Mouse (Mus musculus): ENCODE measurements around the gene Gm29797. TPM values are rescaled to one million over a fixed set of nuclear protein-coding genes. Genes with fewer than 3 reads are reported as not detected.

The Gm29797 gene
- polyA plus RNA-seq, 1 experiment from 2014 or later, result not detected

DNA sequence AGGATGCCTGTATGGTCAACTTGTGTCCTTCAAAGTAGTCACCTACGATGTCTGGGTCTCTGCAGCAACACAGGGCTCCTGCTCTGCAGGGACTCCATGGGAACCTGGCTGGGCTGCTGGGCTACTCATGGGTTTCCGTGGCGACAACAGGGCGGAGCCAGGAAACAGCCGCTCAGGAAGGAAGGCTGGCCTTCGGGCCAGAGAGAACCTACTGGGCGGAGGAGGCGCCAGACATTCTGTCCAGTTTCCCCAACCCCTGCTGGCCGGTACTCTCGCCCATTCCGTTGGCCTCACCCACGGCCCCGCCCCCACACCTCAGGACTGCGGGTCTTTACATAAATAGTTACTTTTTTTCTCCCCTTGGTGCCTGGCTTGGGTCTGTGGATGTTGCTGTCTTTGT is 18.6 kb downstream of the Gm29797 start:
- 5% methylated on average over 14 of the region's 14 CpGs for WGBS
- Histone ChIP-seq H3K4me2 (peak overlapping the region; percentile 48), H3K27ac (peak overlapping the region; percentile 79), H3K9ac (no peak overlapping the region), H3K4me3 (peak overlapping the region; percentile 21), H3K9me3 (no peaks in the 10 kb centered on the region), H3K27me3 (peaks cover 30% of the 10 kb centered on the region), H3K4me1 (peaks cover 29% of the 10 kb centered on the region), H3K36me3 (no peaks in the 10 kb centered on the region)
- ATAC-seq (ENCODE audit: borderline replicate concordance, extremely low read depth, low FRiP score, low TSS enrichment), result peak; percentile 27; the same call in 1 of the 2 replicates

DNA sequence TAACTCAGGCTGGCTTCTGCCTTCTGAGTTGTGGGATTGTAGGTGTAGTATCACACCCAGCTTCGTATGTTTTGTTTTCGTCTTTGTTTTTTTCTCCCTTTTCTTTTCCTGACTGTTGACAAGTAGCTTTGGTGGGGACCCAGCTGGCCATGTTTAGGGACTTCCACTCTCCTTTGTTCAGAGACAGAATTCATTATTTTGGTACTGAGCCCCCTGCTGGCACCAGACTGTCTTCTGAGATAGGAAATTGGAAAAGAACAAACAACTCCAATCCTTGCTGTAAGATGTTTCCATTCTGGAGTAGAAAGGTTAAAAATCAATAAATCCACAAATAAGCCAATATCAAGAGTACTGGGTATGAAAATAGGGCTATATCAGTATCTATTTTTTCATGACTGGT is 19.6 kb downstream of the Gm29797 start:
- peak overlapping the region; percentile 79 for H3K27ac ChIP-seq

DNA sequence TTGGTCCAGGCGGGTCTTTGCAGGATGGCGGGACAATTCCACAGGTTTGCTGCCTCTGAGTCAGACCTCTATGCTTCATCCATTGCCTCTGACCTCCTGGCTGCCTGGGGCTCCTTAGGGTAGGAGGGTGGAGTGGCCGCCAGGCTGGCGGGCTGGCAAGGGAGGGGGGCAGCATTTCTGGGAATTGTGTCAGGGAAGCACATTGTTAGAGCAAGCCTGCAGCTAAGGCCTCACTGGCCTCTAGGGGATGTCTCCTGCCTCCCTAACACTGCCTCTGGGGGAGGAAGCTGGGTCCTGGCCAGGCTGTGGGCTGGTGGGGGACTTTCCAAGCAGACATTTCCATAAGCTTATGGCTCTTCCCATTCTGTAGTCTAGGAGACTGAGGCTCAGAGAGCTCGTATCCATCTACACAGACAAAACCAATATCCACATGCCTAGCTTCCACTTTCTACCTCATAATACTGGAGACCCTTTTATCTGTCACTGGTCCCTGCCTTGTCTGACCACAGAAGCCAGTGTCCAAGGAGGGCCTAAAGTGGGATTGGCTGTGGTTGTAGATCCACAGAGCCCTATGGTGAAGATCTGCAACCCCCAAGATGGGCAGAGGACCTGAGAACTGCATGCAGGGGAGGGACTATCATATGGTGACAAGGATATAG is 20.4 kb downstream of the Gm29797 start:
- Histone ChIP-seq H3K4me2 (no peak overlapping the region), H3K27ac (peak overlapping the region; percentile 79), H3K36me3 (no peaks in the 10 kb centered on the region), H3K4me3 (no peak overlapping the region), H3K4me1 (peaks cover 27% of the 10 kb centered on the region), H3K9me3 (no peaks in the 10 kb centered on the region), H3K27me3 (peaks cover 13% of the 10 kb centered on the region), H3K9ac (no peak overlapping the region)
- WGBS, result 64% methylated on average over 5 of the region's 5 CpGs
- ATAC-seq (ENCODE audit: borderline replicate concordance, extremely low read depth, low FRiP score, low TSS enrichment), result 0 out of 2 replicates have a peak, but pooled peaks have one; percentile 3

More for the DNA sequence above, 19.6 kb downstream of the Gm29797 start:
- WGBS, result 49% methylated on average over 2 of the region's 2 CpGs
- ATAC-seq (ENCODE audit: borderline replicate concordance, extremely low read depth, low FRiP score, low TSS enrichment), result no peak
- Histone ChIP-seq H3K4me3 (no peak overlapping the region), H3K9me3 (no peaks in the 10 kb centered on the region), H3K36me3 (no peaks in the 10 kb centered on the region), H3K9ac (no peak overlapping the region), H3K4me1 (peaks cover 29% of the 10 kb centered on the region), H3K4me2 (no peak overlapping the region), H3K27me3 (peaks cover 21% of the 10 kb centered on the region)

GRCm38 (mm10) chr2:181677755-181678098 is 20.9 kb downstream of the Gm29797 start:
- H3K9ac ChIP-seq, result no peak overlapping the region
- 43% methylated on average over 3 of the region's 3 CpGs for WGBS
- no peak overlapping the region for H3K4me2 ChIP-seq

GRCm38 (mm10) chr2:181678780-181679179 is 21.9 kb downstream of the Gm29797 start:
- ATAC-seq (ENCODE audit: borderline replicate concordance, extremely low read depth, low FRiP score, low TSS enrichment), result peak; percentile 55
- WGBS, result 43% methylated on average over 1 of the region's 1 CpGs
- Histone ChIP-seq H3K4me3 (no peak overlapping the region), H3K9ac (no peak overlapping the region), H3K27ac (no peak overlapping the region), H3K4me2 (no peak overlapping the region), H3K36me3 (no peaks in the 10 kb centered on the region), H3K27me3 (no peaks in the 10 kb centered on the region; the same call in 1 of the 2 replicates), H3K4me1 (peaks cover 27% of the 10 kb centered on the region), H3K9me3 (no peaks in the 10 kb centered on the region)

More at GRCm38 (mm10) chr2:181677755-181678098, 20.9 kb downstream of the Gm29797 start:
- peak overlapping the region; percentile 79 for H3K27ac ChIP-seq
- peaks cover 8% of the 10 kb centered on the region for H3K27me3 ChIP-seq
- no peaks in the 10 kb centered on the region for H3K9me3 ChIP-seq
- ATAC-seq (ENCODE audit: borderline replicate concordance, extremely low read depth, low FRiP score, low TSS enrichment), result no peak
- H3K4me1 ChIP-seq, result peaks cover 27% of the 10 kb centered on the region
- H3K4me3 ChIP-seq, result no peak overlapping the region
- no peaks in the 10 kb centered on the region for H3K36me3 ChIP-seq

DNA sequence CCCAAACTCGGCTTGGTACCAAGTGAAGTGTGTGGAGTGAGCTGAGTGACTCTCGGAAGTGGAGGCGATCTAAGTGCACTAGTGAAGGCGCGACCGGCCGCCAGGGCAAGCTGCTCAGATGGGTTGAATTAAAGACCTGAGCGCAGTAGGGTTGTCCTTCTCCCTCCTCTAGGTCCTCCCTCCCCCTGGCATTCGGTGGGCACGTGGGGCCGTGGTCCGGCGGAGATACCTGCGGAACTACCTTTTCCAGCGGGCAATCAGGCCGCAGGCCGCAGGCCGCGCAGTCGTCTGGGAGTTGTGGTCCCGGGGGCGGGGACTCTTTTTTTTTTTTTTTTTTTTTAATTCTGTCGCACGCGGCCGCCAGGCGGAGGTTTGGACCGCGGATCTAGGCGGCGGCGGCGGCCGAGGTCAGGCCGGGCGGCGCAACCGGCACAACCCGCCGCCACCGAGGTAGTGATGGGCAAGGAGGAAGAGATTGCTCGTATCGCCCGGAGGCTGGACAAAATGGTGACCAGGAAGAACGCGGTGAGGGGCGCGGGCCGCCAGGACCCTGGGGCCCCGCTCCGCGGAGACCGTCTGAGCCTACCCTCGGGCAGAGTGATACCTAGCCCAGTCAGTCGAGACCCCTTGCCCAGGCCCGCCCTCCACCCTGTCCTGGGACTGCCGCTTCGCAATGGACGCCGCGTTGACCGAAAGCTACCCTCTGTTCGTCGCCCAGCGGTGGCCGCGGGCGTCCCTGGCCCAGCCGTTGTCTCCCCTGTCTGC is 23.3 kb downstream of the Gm29797 start, which contains the start of gene Tcea2:
Gene Tcea2 (plus strand): TSS at position 360 of the 765 bp plus-strand sequence.
- peak within 1 kb of the TSS; percentile 68; the same call in 1 of the 2 replicates for H3K27ac ChIP-seq
- H3K36me3 ChIP-seq, result no peaks in the 10 kb centered on the region
- WGBS, result under 1% methylated on average over 69 of the region's 69 CpGs
- H3K4me2 ChIP-seq, result peak within 1 kb of the TSS; percentile 95
- H3K27me3 ChIP-seq, result no peaks in the 10 kb centered on the region
- H3K4me3 ChIP-seq, result peak within 1 kb of the TSS; percentile 77
- ATAC-seq (ENCODE audit: borderline replicate concordance, extremely low read depth, low FRiP score, low TSS enrichment), result peak; percentile 25
- H3K4me1 ChIP-seq, result peaks cover 25% of the 10 kb centered on the region
- H3K9ac ChIP-seq, result peak within 1 kb of the TSS; percentile 93
- H3K9me3 ChIP-seq, result no peaks in the 10 kb centered on the region

GRCm38 (mm10) chr2:181680716-181681117 is 23.9 kb downstream of the Gm29797 start:
- 0 out of 2 replicates have a peak overlapping the region, but pooled peaks have one; percentile 49 for H3K27ac ChIP-seq

GRCm38 (mm10) chr2:181681978-181682377 is 25.1 kb downstream of the Gm29797 start:
- WGBS, result 59% methylated on average over 1 of the region's 1 CpGs
- no peak overlapping the region for H3K27ac ChIP-seq
- no peak for ATAC-seq (ENCODE audit: borderline replicate concordance, extremely low read depth, low FRiP score, low TSS enrichment)

More at GRCm38 (mm10) chr2:181680716-181681117, 23.9 kb downstream of the Gm29797 start:
- Histone ChIP-seq H3K4me1 (peaks cover 19% of the 10 kb centered on the region), H3K4me2 (peak overlapping the region; percentile 95), H3K27me3 (no peaks in the 10 kb centered on the region), H3K9ac (peak overlapping the region; percentile 93), H3K36me3 (no peaks in the 10 kb centered on the region), H3K9me3 (no peaks in the 10 kb centered on the region), H3K4me3 (peak overlapping the region; percentile 77)
- ATAC-seq (ENCODE audit: borderline replicate concordance, extremely low read depth, low FRiP score, low TSS enrichment), result no peak
- WGBS, result 12% methylated on average over 7 of the region's 7 CpGs

DNA sequence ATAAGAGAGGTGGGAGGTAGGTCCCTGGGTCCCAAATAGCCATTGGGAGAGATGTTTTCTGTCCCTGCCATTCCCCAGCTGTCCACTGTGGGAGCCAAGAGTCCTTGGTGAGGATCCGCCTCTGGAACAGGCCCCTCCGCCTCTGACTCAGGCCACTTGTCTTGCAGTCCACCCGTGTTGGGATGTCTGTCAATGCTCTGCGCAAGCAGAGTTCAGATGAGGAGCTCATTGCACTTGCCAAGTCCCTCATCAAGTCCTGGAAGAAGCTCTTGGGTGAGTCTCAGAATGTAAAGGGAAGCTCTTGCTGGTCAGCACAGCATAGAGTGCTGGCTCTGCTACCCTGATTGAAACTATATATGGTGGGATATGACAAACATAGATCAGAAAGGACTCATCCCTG is 26.5 kb downstream of the Gm29797 start:
- Histone ChIP-seq H3K27me3 (no peaks in the 10 kb centered on the region), H3K9ac (no peak overlapping the region), H3K4me2 (no peak overlapping the region), H3K4me3 (no peak overlapping the region), H3K9me3 (no peaks in the 10 kb centered on the region), H3K27ac (no peak overlapping the region), H3K4me1 (peaks cover 18% of the 10 kb centered on the region), H3K36me3 (peaks cover 16% of the 10 kb centered on the region; the same call in 1 of the 2 replicates)
- WGBS, result 61% methylated on average over 4 of the region's 4 CpGs
- ATAC-seq (ENCODE audit: borderline replicate concordance, extremely low read depth, low FRiP score, low TSS enrichment), result no peak

More at GRCm38 (mm10) chr2:181681978-181682377, 25.1 kb downstream of the Gm29797 start:
- Histone ChIP-seq H3K4me3 (no peak overlapping the region), H3K27me3 (no peaks in the 10 kb centered on the region), H3K4me2 (no peak overlapping the region), H3K4me1 (peaks cover 18% of the 10 kb centered on the region), H3K9ac (no peak overlapping the region), H3K9me3 (no peaks in the 10 kb centered on the region), H3K36me3 (0 out of 2 replicates have a peak, but pooled peaks cover 7% of the 10 kb centered on the region)

DNA sequence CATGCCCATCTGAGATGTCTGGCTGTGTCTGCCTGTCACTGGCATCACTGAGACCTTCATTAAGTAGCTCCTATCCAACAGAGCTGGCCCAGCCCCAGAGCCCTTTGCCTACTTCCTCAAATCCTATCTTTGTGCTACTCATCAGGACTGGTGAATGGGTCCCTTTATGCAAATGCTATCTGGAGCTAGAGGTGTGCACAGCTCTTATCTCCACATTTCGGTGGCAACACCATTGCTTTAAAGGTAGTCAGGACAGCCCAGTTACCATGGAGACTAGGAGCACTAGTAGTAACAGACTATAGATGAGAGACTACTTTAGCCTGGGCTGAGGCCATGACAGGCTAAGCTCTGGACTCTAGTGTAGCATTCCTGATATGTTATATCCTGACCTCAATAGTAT is 27.9 kb downstream of the Gm29797 start:
- Histone ChIP-seq H3K4me3 (no peak overlapping the region), H3K9ac (no peak overlapping the region), H3K4me2 (no peak overlapping the region), H3K27ac (no peak overlapping the region), H3K27me3 (no peaks in the 10 kb centered on the region), H3K9me3 (no peaks in the 10 kb centered on the region), H3K36me3 (peaks cover 25% of the 10 kb centered on the region; the same call in 1 of the 2 replicates), H3K4me1 (peaks cover 12% of the 10 kb centered on the region)
- no peak for ATAC-seq (ENCODE audit: borderline replicate concordance, extremely low read depth, low FRiP score, low TSS enrichment)
- 59% methylated on average over 1 of the region's 1 CpGs for WGBS

DNA sequence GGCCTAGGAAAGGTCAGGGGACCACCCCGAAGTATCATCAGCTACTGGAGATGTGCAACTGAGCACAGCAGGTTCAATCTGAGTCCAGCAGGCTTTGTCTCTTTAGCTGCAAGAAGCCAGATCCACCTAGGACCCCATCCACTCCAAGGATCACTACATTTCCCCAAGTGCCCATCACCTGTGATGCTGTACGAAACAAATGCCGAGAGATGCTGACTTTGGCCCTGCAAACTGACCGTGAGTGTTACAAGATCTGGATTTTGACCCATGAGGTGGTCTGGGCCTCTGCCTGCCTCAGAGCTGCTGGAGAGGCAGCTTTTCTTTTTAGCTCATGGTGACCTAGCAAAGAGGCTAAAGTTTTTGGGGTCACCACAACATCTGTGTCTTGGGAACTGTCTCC is 28.9 kb downstream of the Gm29797 start:
- Histone ChIP-seq H3K4me3 (no peak overlapping the region), H3K4me1 (peaks cover 9% of the 10 kb centered on the region), H3K9me3 (no peaks in the 10 kb centered on the region), H3K36me3 (peaks cover 25% of the 10 kb centered on the region; the same call in 1 of the 2 replicates), H3K27ac (no peak overlapping the region), H3K4me2 (no peak overlapping the region), H3K27me3 (no peaks in the 10 kb centered on the region), H3K9ac (no peak overlapping the region)
- no peak for ATAC-seq (ENCODE audit: borderline replicate concordance, extremely low read depth, low FRiP score, low TSS enrichment)
- 81% methylated on average over 4 of the region's 4 CpGs for WGBS

GRCm38 (mm10) chr2:181687586-181687985 is 30.8 kb downstream of the Gm29797 start:
- no peak overlapping the region for H3K27ac ChIP-seq
- H3K36me3 ChIP-seq, result peaks cover 25% of the 10 kb centered on the region; the same call in 1 of the 2 replicates
- no peaks in the 10 kb centered on the region for H3K9me3 ChIP-seq
- peaks cover 1% of the 10 kb centered on the region for H3K4me1 ChIP-seq
- 92% methylated on average over 8 of the region's 8 CpGs for WGBS
- H3K4me3 ChIP-seq, result no peak overlapping the region
- H3K9ac ChIP-seq, result no peak overlapping the region
- no peaks in the 10 kb centered on the region for H3K27me3 ChIP-seq
- no peak overlapping the region for H3K4me2 ChIP-seq
- ATAC-seq (ENCODE audit: borderline replicate concordance, extremely low read depth, low FRiP score, low TSS enrichment), result no peak
